Mouse (Mus musculus) cerebellum, adult 2 months (tissue): ENCODE measurements around the gene Olfr319. TPM values are rescaled to one million over a fixed set of nuclear protein-coding genes. Genes with fewer than 3 reads are reported as not detected.
"Not testable (repeated sequence)": the region's sequence is repeated elsewhere in the genome, so short reads cannot be mapped to it uniquely, and the experiment has no call there.

Experiments
- DNase-seq, 2 experiments: peaks; one replicate each; pipeline ENCODE4 v3.0.0; 2021
- H3K27ac ChIP-seq: fragments of 200-500 bp; 2 replicates; pipeline ENCODE4 v1.5.1; 2012; ENCODE audit warnings: low read length, control low read depth, inconsistent platforms; ENCODE audit not compliant: insufficient read depth
- H3K27me3 ChIP-seq: fragments of 200-500 bp; 2 replicates; pipeline ENCODE4 v1.6.1; 2012; ENCODE audit warnings: inconsistent platforms, mild to moderate bottlenecking, low read length, moderate library complexity; ENCODE audit not compliant: control insufficient read depth, insufficient read depth
- H3K4me1 ChIP-seq: fragments of 200-500 bp; 2 replicates; pipeline ENCODE4 v1.6.1; 2011; ENCODE audit warnings: low read length; ENCODE audit not compliant: control insufficient read depth, insufficient read depth
- H3K4me3 ChIP-seq: fragments of 200-500 bp; replicated peaks from 2 replicates; pipeline ENCODE3; 2011; ENCODE audit warnings: mild to moderate bottlenecking, low read depth, low read length, control low read depth; ENCODE audit not compliant: insufficient read depth
- CTCF ChIP-seq: fragments of 200-500 bp; IDR thresholded peaks from 2 replicates; pipeline ENCODE4 v1.5.1; 2011; ENCODE audit warnings: low read depth, mild to moderate bottlenecking, control low read depth, low read length, moderate library complexity, borderline replicate concordance; ENCODE audit not compliant: insufficient read depth
- POLR2A ChIP-seq: fragments of 200-500 bp; IDR thresholded peaks from 2 replicates; pipeline ENCODE4 v1.6.1; 2011; ENCODE audit warnings: low read length, control low read depth, borderline replicate concordance; ENCODE audit not compliant: insufficient read depth
- WGBS: fragments of 180-500 bp; shearing (Covaris S2); methylation state at CpG from one replicate; pipeline ENCODE4 v1.1.7; 2018; 5-methylcytosine and 5-hydroxymethylcytosine counted together
- polyA plus RNA-seq: library from polyadenylated mRNA; depleted of rRNA; stranded (reverse); fragments of >200 nt; gene quantifications from 2 replicates; pipeline ENCODE4 v1.2.3, GENCODE M21; 2012; rRNA removed

The Olfr319 gene
- polyA plus RNA-seq, result not detected in 2 replicates

- H3K27me3 ChIP-seq, result no peaks in the 10 kb centered on the region
- 74% methylated on average over 3 of the region's 3 CpGs for WGBS
- no peak within 1 kb of the TSS for H3K4me3 ChIP-seq
- no peak for DNase-seq
- H3K27ac ChIP-seq, result no peak within 1 kb of the TSS
- no peak for TF ChIP-seq CTCF
- no peak for TF ChIP-seq POLR2A
- H3K4me1 ChIP-seq, result no peaks in the 10 kb centered on the region
These were observed at the start of gene Olfr319 for GRCm38 (mm10) chr11:58698862-58699261. Gene Olfr319, plus strand, starts transcription at chr11:58699162.

DNA sequence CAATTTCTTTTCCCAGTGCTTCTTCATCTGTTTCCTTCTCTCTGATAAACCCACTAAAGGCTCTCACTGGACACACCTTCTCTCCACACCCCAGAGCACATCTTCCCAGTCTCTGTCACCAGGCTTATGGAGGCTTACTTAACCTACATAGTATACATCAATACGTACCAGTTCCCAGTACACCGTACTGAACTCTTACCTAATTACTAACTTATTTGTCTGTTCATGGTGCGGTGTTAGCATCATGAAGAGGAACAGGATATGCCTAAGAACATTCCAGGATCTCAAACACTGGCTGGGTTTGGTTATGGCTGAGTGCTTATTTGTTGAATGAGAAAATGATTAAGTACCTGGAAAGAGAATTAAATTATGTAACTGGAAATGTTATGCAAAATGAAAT is 43.8 kb upstream of the Olfr319 start:
- H3K4me3 ChIP-seq, result no peak overlapping the region
- DNase-seq, result no peak
- no peaks in the 10 kb centered on the region; the same call in 1 of the 2 replicates for H3K27me3 ChIP-seq
- no peak overlapping the region for H3K27ac ChIP-seq
- 86% methylated on average over 3 of the region's 3 CpGs for WGBS
- H3K4me1 ChIP-seq, result no peaks in the 10 kb centered on the region
- TF ChIP-seq CTCF (no peak), POLR2A (no peak)

DNA sequence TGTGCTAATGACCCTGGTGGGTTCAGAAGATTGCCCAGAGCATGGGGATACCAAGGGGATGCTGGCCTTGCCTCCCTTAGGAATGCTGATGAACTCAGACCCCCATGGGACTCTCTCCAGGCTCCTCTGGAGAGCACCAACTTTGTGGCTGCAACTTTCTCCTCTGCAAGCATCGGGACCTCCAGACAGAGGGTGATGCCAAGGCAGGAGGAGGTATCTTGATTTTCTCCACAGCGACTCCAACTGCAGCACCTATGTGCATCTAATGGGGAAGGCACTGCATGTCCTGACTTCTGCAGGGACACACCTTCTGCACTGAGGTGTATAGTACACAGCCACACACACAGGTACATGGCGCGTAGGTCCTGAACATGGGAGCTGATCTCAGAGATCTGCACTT is 40.4 kb upstream of the Olfr319 start, which contains the start of gene Olfr322:
Olfr322 (plus strand) TSS at position 187 of the 400 bp plus-strand sequence.
- Histone ChIP-seq H3K27me3 (no peaks in the 10 kb centered on the region), H3K27ac (no peak within 1 kb of the TSS), H3K4me3 (no peak within 1 kb of the TSS), H3K4me1 (no peaks in the 10 kb centered on the region)
- TF ChIP-seq CTCF (no peak), POLR2A (no peak)
- WGBS, result 84% methylated on average over 4 of the region's 4 CpGs
- DNase-seq, result no peak

DNA sequence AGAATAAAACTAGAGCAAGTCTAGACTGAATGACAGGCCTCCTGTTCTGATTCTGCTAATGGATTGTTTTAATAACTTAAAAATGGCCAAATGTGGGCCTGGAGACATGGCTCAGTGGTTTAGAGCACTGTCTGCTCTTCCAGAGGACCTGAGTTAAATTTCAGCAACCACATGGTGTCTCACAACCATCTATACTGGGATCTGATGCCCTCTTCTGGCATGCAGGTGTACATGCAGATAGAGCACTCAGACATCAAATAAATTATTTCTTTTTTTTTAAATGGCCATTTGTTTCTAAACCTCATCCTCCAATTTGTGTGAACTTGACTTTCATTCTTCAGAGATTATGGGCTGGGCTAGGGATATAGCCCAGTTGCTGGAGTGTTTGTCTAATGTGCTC is 29.7 kb upstream of the Olfr319 start:
- TF ChIP-seq CTCF, result no peak
- no peak for TF ChIP-seq POLR2A
- Histone ChIP-seq H3K27me3 (no peaks in the 10 kb centered on the region), H3K27ac (no peak overlapping the region), H3K4me3 (no peak overlapping the region), H3K4me1 (no peaks in the 10 kb centered on the region)
- no peak for DNase-seq

DNA sequence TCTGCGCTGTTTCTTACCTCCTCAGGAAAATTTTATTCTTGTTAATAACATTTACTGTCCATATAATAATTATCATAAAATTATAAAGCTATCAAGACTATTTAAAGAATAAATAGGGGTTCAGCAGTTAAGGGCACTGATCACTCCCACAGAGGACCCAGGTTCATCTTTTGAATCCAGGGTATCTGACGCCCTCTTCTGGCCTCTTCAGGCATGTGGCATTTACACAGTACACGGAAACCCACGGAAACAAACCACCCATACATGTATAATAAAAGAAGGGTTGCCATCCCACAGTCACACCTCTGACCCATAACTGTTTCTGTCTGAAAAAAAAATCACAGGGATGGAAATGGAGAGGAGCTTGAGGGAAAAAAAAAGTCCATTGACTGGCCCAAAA is 27.1 kb upstream of the Olfr319 start:
- no peak for DNase-seq
- 55% methylated on average over 4 of the region's 4 CpGs for WGBS

GRCm38 (mm10) chr11:58680799-58681198 is 18.2 kb upstream of the Olfr319 start, which contains the start of gene Olfr320:
Gene Olfr320, plus strand, starts transcription at chr11:58681099.
- H3K4me1 ChIP-seq, result no peaks in the 10 kb centered on the region
- H3K27me3 ChIP-seq, result no peaks in the 10 kb centered on the region
- TF ChIP-seq CTCF (no peak), POLR2A (no peak)
- no peak within 1 kb of the TSS for H3K4me3 ChIP-seq
- H3K27ac ChIP-seq, result no peak within 1 kb of the TSS
- 85% methylated on average over 1 of the region's 1 CpGs for WGBS
- no peak for DNase-seq

More for the DNA sequence above, 27.1 kb upstream of the Olfr319 start:
- Histone ChIP-seq H3K4me1 (no peaks in the 10 kb centered on the region), H3K27ac (no peak overlapping the region), H3K4me3 (no peak overlapping the region), H3K27me3 (no peaks in the 10 kb centered on the region)
- TF ChIP-seq POLR2A (no peak), CTCF (no peak)

- no peaks in the 10 kb centered on the region; the same call in 1 of the 2 replicates for H3K27me3 ChIP-seq
- no peak overlapping the region for H3K4me3 ChIP-seq
- TF ChIP-seq CTCF (no peak), POLR2A (no peak)
- H3K27ac ChIP-seq, result no peak overlapping the region
- 75% methylated on average over 11 of the region's 11 CpGs for WGBS
- no peak for DNase-seq
- no peaks in the 10 kb centered on the region for H3K4me1 ChIP-seq
These were observed 10.1 kb downstream of the Olfr319 start for GRCm38 (mm10) chr11:58709086-58709485.

- not testable (repeated sequence) for H3K4me1 ChIP-seq, H3K4me3 ChIP-seq, DNase-seq, H3K27ac ChIP-seq, H3K27me3 ChIP-seq
- WGBS, result 91% methylated on average over 7 of the region's 7 CpGs
These were observed 18.8 kb downstream of the Olfr319 start for GRCm38 (mm10) chr11:58717723-58718122.
